Mouse (Mus musculus) midbrain, embryonic 10.5 days (tissue): ENCODE results near the gene Glis2. TPM values are rescaled to one million over a fixed set of nuclear protein-coding genes. Genes with fewer than 3 reads are reported as not detected.
A peak's percentile ranks its signal among the peaks of the same experiment; 100 is the strongest.

Experiments used
- DNase-seq: peaks from one replicate; pipeline ENCODE4 v3.0.0-alpha.2; 2017; ENCODE audit warnings: low spot score
- H3K27ac ChIP-seq: fragments of 300-500 bp; sonication (generic); replicated peaks from 2 replicates; pipeline ENCODE4 v1.5.1; 2016; ENCODE audit warnings: mild to moderate bottlenecking
- H3K27me3 ChIP-seq: fragments of 300-500 bp; sonication (generic); 2 replicates; pipeline ENCODE4 v1.6.1; 2016; ENCODE audit warnings: low read depth, mild to moderate bottlenecking; ENCODE audit not compliant: poor library complexity, severe bottlenecking
- H3K36me3 ChIP-seq: fragments of 300-500 bp; sonication (generic); 2 replicates; pipeline ENCODE4 v1.6.1; 2016; ENCODE audit warnings: mild to moderate bottlenecking, moderate library complexity
- H3K4me1 ChIP-seq: fragments of 300-500 bp; sonication (generic); 2 replicates; pipeline ENCODE4 v1.6.1; 2016
- H3K4me3 ChIP-seq: fragments of 300-500 bp; sonication (generic); 2 replicates; pipeline ENCODE4 v1.5.1; 2016; ENCODE audit warnings: mild to moderate bottlenecking, moderate library complexity
- H3K9me3 ChIP-seq: fragments of 300-500 bp; sonication (generic); replicated peaks from 2 replicates; pipeline ENCODE4 v1.6.1; 2016; ENCODE audit warnings: mild to moderate bottlenecking
- WGBS: fragments of 180-500 bp; shearing (Covaris S2); methylation state at CpG from one replicate; pipeline ENCODE4 v1.1.7; 2016; 5-methylcytosine and 5-hydroxymethylcytosine counted together
- polyA plus RNA-seq: library from polyadenylated mRNA; unstranded; fragments of >200 nt; fragmentation: Nextera tagmentation; extraction: Ambion mirVana; gene quantifications from 2 replicates; pipeline ENCODE4 v1.2.1, GENCODE M21; 2016

Gene Glis2
- polyA plus RNA-seq, 1 experiment from 2014 or later = 23.0 TPM

GRCm38 (mm10) chr16:4661605-4662004, 67.1 kb downstream of the Glis2 start:
- 70% methylated on average over 2 of the region's 2 CpGs for WGBS
- no peak overlapping the region for H3K4me3 ChIP-seq
- no peaks in the 10 kb centered on the region for H3K9me3 ChIP-seq
- no peaks in the 10 kb centered on the region for H3K27me3 ChIP-seq
- H3K27ac ChIP-seq = no peak overlapping the region
- H3K4me1 ChIP-seq = peaks cover 16% of the 10 kb centered on the region
- H3K36me3 ChIP-seq = peaks cover 31% of the 10 kb centered on the region
- DNase-seq = no peak

DNA sequence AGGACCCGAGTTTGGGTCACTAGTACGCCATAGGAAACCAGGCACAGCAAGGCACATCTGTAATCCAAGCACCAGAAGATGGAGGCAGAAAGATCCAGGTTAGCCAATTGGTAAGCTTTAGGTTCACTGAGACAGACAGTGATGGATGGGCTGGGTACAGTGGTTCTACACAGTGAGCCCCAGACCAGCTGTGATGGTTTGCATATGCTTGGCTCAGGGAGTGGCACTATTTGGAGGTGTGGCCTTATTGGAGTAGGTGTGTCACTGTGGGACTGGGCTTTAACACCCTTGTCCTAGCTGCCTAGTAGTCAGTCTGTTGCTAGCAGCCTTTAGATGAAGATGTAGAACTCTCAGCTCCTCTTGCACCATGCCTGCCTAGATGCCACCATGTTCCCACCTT, 69.3 kb downstream of the Glis2 start:
- no peak overlapping the region for H3K4me3 ChIP-seq
- peaks cover 46% of the 10 kb centered on the region for H3K36me3 ChIP-seq
- H3K4me1 ChIP-seq = peaks cover 6% of the 10 kb centered on the region
- DNase-seq = no peak
- H3K27ac ChIP-seq = no peak overlapping the region
- H3K9me3 ChIP-seq = no peaks in the 10 kb centered on the region
- WGBS = 89% methylated on average over 2 of the region's 2 CpGs
- H3K27me3 ChIP-seq = no peaks in the 10 kb centered on the region

GRCm38 (mm10) chr16:4665726-4666125, 71.2 kb downstream of the Glis2 start:
- 95% methylated on average over 2 of the region's 2 CpGs for WGBS
- Histone ChIP-seq H3K4me1 (no peaks in the 10 kb centered on the region), H3K27ac (no peak overlapping the region), H3K4me3 (no peak overlapping the region), H3K36me3 (peaks cover 54% of the 10 kb centered on the region), H3K9me3 (no peaks in the 10 kb centered on the region), H3K27me3 (no peaks in the 10 kb centered on the region)
- no peak for DNase-seq

DNA sequence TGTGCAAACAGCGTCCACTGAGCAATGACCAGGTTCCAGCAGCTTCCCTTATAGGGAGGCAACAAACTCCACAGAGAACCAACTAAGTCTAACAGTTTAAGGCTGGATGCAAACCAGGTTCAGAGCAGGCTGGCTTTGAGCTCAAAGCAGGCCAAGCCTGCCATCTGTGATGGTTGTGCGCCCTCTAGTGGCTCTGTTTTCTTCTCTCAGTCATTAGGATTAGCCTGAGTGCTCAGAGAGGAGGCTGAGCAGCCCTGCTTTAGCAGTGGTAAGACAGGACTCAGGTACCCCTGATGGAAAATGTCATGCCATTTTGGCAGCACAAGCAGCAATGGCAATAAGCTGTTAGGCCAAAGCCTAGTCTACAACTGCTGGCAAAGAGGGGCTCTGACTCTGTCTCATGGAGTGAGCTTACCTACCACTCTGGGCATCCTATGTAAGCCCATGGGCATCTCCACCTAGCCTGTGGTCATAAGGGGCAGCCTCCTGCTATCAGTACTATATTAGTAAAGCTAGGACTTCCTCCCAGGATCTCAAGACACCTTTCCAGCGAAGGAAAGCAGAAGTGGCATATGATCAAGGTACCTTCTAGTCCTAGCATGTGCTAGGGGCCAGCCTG, 72.8 kb downstream of the Glis2 start:
- no peaks in the 10 kb centered on the region for H3K27me3 ChIP-seq
- H3K4me1 ChIP-seq = no peaks in the 10 kb centered on the region
- H3K9me3 ChIP-seq = no peaks in the 10 kb centered on the region
- no peak overlapping the region for H3K27ac ChIP-seq
- peak; percentile 85 for DNase-seq
- H3K4me3 ChIP-seq = no peak overlapping the region
- WGBS = 33% methylated on average over 3 of the region's 3 CpGs
- peaks cover 46% of the 10 kb centered on the region for H3K36me3 ChIP-seq

DNA sequence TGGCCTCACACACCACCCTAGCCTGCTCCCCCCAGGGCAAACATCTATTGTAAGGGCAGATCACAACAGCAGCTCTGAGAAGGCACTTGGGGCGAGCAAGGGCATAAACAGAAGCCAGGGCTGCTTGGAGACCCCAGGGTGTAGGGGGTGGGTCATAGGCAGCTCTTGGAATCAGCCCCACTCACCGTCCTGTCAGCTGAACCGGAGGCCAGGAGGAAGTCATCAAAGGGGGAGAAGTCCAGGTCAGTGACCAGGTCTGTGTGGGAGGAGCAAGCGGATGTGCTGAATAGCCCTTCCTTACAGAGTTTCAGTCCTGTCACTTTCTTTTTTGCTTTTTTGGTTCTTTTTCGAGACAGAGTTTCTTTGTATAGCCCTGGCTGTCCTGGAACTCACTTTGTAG, 75.8 kb downstream of the Glis2 start:
- no peak for DNase-seq
- 88% methylated on average over 5 of the region's 5 CpGs for WGBS
- H3K9me3 ChIP-seq = no peaks in the 10 kb centered on the region
- no peak overlapping the region for H3K27ac ChIP-seq
- no peak overlapping the region for H3K4me3 ChIP-seq
- peaks cover 51% of the 10 kb centered on the region for H3K36me3 ChIP-seq
- no peaks in the 10 kb centered on the region for H3K4me1 ChIP-seq
- no peaks in the 10 kb centered on the region for H3K27me3 ChIP-seq

DNA sequence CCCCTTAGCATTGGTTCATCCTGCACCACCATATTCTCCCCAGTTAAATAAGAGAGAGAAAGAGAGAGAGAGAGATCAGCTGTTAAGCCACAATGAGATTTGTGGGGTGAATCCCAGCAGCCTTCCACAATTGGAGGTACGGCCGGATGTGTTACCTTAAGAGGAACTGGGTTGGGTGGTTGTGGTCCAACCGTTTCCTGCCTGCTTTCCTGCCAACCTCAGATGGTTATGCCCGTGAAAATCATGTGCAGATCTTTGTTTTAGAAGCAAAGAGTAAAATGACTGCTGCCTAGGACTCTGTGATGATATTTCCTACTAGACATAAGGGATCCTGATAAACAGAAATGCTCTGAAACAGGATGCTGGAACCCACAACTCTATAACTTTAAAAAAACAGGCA, 79.6 kb downstream of the Glis2 start:
- peaks cover 41% of the 10 kb centered on the region for H3K36me3 ChIP-seq
- no peak for DNase-seq

More for the DNA sequence above, 79.6 kb downstream of the Glis2 start:
- Histone ChIP-seq H3K9me3 (no peaks in the 10 kb centered on the region), H3K27ac (no peak overlapping the region), H3K27me3 (no peaks in the 10 kb centered on the region), H3K4me1 (peaks cover 12% of the 10 kb centered on the region), H3K4me3 (no peak overlapping the region)
- 87% methylated on average over 4 of the region's 4 CpGs for WGBS

Other genes with a start within 250 kb of the Glis2 start
- 0.56 and 0.92 TPM in 2 replicates for gene Adcy9, start 174.2 kb upstream of the Glis2 start, polyA plus RNA-seq
- 21.0 and 22.1 TPM in 2 replicates for gene Srl, start 52.9 kb upstream of the Glis2 start, polyA plus RNA-seq
- 28.0 and 32.6 TPM in 2 replicates for gene Tfap4, start 34.9 kb upstream of the Glis2 start, polyA plus RNA-seq
- gene Pam16, start 30.3 kb downstream of the Glis2 start, polyA plus RNA-seq = 91.0 and 94.8 TPM in 2 replicates
- gene Vasn, start 45.2 kb downstream of the Glis2 start, polyA plus RNA-seq = 9.0 and 10.6 TPM in 2 replicates
- 59.9 and 66.1 TPM in 2 replicates for gene Dnaja3, start 45.3 kb downstream of the Glis2 start, polyA plus RNA-seq
- 21.4 and 25.0 TPM in 2 replicates for gene Coro7, start 85.1 kb downstream of the Glis2 start, polyA plus RNA-seq
- 195 and 217 TPM in 2 replicates for gene Nmral1, start 124.6 kb downstream of the Glis2 start, polyA plus RNA-seq
- 73.9 and 76.1 TPM in 2 replicates for gene Hmox2, start 131.6 kb downstream of the Glis2 start, polyA plus RNA-seq
- 111 and 116 TPM in 2 replicates for gene Cdip1, start 195.6 kb downstream of the Glis2 start, polyA plus RNA-seq
- gene 4930562C15Rik, start 240.7 kb downstream of the Glis2 start, polyA plus RNA-seq = 0.30 and 0.39 TPM in 2 replicates